Mouse (Mus musculus): ENCODE results near the gene Thop1. TPM values are rescaled to one million over a fixed set of nuclear protein-coding genes. Genes with fewer than 3 reads are reported as not detected.
"Not testable (repeated sequence)": the region's sequence is repeated elsewhere in the genome, so short reads cannot be mapped to it uniquely, and the experiment has no call there.

Thop1 gene
- polyA plus RNA-seq, 1 experiment from 2014 or later: 31.1 TPM

- Histone ChIP-seq H3K27ac (ENCODE audit: low read depth, low read length) (0 out of 2 replicates have a peak overlapping the region, but pooled peaks have one; percentile 22), H3K27me3 (ENCODE audit: control insufficient read depth, insufficient read depth, low read length) (peaks cover 34% of the 10 kb centered on the region), H3K9ac (ENCODE audit: low read depth, low read length) (no peak overlapping the region), H3K9me3 (replicated peaks; ENCODE audit: control insufficient read depth, low read length) (no peaks in the 10 kb centered on the region), H3K4me2 (no peak overlapping the region), H3K4me1 (ENCODE audit: control insufficient read depth, insufficient read depth, low read length) (peaks cover 10% of the 10 kb centered on the region; the same call in 1 of the 2 replicates), H3K36me3 (ENCODE audit: control insufficient read depth, insufficient read depth, low read length) (0 out of 2 replicates have a peak, but pooled peaks cover 2% of the 10 kb centered on the region), H3K4me3 (ENCODE audit: low read depth, low read length) (no peak overlapping the region)
- WGBS (ENCODE audit: insufficient replicate concordance): 57% methylated on average over 4 of the region's 4 CpGs
- no peak for ATAC-seq (replicated peaks; ENCODE audit: insufficient number of reproducible peaks, low FRiP score, low TSS enrichment)
Measured at GRCm38 (mm10) chr10:81027331-81027730, 42.5 kb upstream of the Thop1 start.

GRCm38 (mm10) chr10:81028219-81028618 is 41.6 kb upstream of the Thop1 start:
- Histone ChIP-seq H3K4me2 (no peak overlapping the region), H3K4me1 (ENCODE audit: control insufficient read depth, insufficient read depth, low read length) (peaks cover 10% of the 10 kb centered on the region; the same call in 1 of the 2 replicates), H3K9me3 (replicated peaks; ENCODE audit: control insufficient read depth, low read length) (no peaks in the 10 kb centered on the region), H3K27me3 (ENCODE audit: control insufficient read depth, insufficient read depth, low read length) (peaks cover 29% of the 10 kb centered on the region), H3K36me3 (ENCODE audit: control insufficient read depth, insufficient read depth, low read length) (0 out of 2 replicates have a peak, but pooled peaks cover 2% of the 10 kb centered on the region), H3K4me3 (ENCODE audit: low read depth, low read length) (no peak overlapping the region), H3K9ac (ENCODE audit: low read depth, low read length) (no peak overlapping the region), H3K27ac (ENCODE audit: low read depth, low read length) (no peak overlapping the region)
- no peak for ATAC-seq (replicated peaks; ENCODE audit: insufficient number of reproducible peaks, low FRiP score, low TSS enrichment)

GRCm38 (mm10) chr10:81029031-81029430 is 40.8 kb upstream of the Thop1 start:
- H3K4me1 ChIP-seq (ENCODE audit: control insufficient read depth, insufficient read depth, low read length): peaks cover 10% of the 10 kb centered on the region; the same call in 1 of the 2 replicates
- 73% methylated on average over 10 of the region's 10 CpGs for WGBS (ENCODE audit: insufficient replicate concordance)
- no peak overlapping the region for H3K4me2 ChIP-seq
- no peaks in the 10 kb centered on the region for H3K9me3 ChIP-seq (replicated peaks; ENCODE audit: control insufficient read depth, low read length)
- ATAC-seq (replicated peaks; ENCODE audit: insufficient number of reproducible peaks, low FRiP score, low TSS enrichment): no peak
- peaks cover 22% of the 10 kb centered on the region for H3K27me3 ChIP-seq (ENCODE audit: control insufficient read depth, insufficient read depth, low read length)
- H3K36me3 ChIP-seq (ENCODE audit: control insufficient read depth, insufficient read depth, low read length): 0 out of 2 replicates have a peak, but pooled peaks cover 2% of the 10 kb centered on the region
- no peak overlapping the region for H3K9ac ChIP-seq (ENCODE audit: low read depth, low read length)
- no peak overlapping the region for H3K27ac ChIP-seq (ENCODE audit: low read depth, low read length)
- no peak overlapping the region for H3K4me3 ChIP-seq (ENCODE audit: low read depth, low read length)

GRCm38 (mm10) chr10:81033586-81033985 is 36.2 kb upstream of the Thop1 start:
- Histone ChIP-seq H3K9me3 (replicated peaks; ENCODE audit: control insufficient read depth, low read length) (no peaks in the 10 kb centered on the region), H3K4me1 (ENCODE audit: control insufficient read depth, insufficient read depth, low read length) (no peaks in the 10 kb centered on the region; the same call in 1 of the 2 replicates), H3K9ac (ENCODE audit: low read depth, low read length) (no peak overlapping the region), H3K4me3 (ENCODE audit: low read depth, low read length) (no peak overlapping the region), H3K4me2 (no peak overlapping the region), H3K27me3 (ENCODE audit: control insufficient read depth, insufficient read depth, low read length) (no peaks in the 10 kb centered on the region), H3K27ac (ENCODE audit: low read depth, low read length) (no peak overlapping the region), H3K36me3 (ENCODE audit: control insufficient read depth, insufficient read depth, low read length) (0 out of 2 replicates have a peak, but pooled peaks cover 2% of the 10 kb centered on the region)
- ATAC-seq (replicated peaks; ENCODE audit: insufficient number of reproducible peaks, low FRiP score, low TSS enrichment): no peak
- 71% methylated on average over 10 of the region's 10 CpGs for WGBS (ENCODE audit: insufficient replicate concordance)

- Histone ChIP-seq H3K9ac (ENCODE audit: low read depth, low read length) (no peak overlapping the region), H3K4me2 (no peak overlapping the region), H3K4me1 (ENCODE audit: control insufficient read depth, insufficient read depth, low read length) (no peaks in the 10 kb centered on the region; the same call in 1 of the 2 replicates), H3K27ac (ENCODE audit: low read depth, low read length) (no peak overlapping the region), H3K4me3 (ENCODE audit: low read depth, low read length) (no peak overlapping the region), H3K9me3 (replicated peaks; ENCODE audit: control insufficient read depth, low read length) (no peaks in the 10 kb centered on the region), H3K36me3 (ENCODE audit: control insufficient read depth, insufficient read depth, low read length) (no peaks in the 10 kb centered on the region), H3K27me3 (ENCODE audit: control insufficient read depth, insufficient read depth, low read length) (no peaks in the 10 kb centered on the region)
- 73% methylated on average over 7 of the region's 7 CpGs for WGBS (ENCODE audit: insufficient replicate concordance)
- no peak for ATAC-seq (replicated peaks; ENCODE audit: insufficient number of reproducible peaks, low FRiP score, low TSS enrichment)
Measured at GRCm38 (mm10) chr10:81036251-81036650, 33.6 kb upstream of the Thop1 start.

- H3K9me3 ChIP-seq (replicated peaks; ENCODE audit: control insufficient read depth, low read length): no peaks in the 10 kb centered on the region
- peak within 1 kb of the TSS; percentile 57 for H3K4me2 ChIP-seq
- no peaks in the 10 kb centered on the region; the same call in 1 of the 2 replicates for H3K4me1 ChIP-seq (ENCODE audit: control insufficient read depth, insufficient read depth, low read length)
- H3K9ac ChIP-seq (ENCODE audit: low read depth, low read length): peak within 1 kb of the TSS; percentile 50
- H3K27me3 ChIP-seq (ENCODE audit: control insufficient read depth, insufficient read depth, low read length): no peaks in the 10 kb centered on the region
- peak; percentile 98 for ATAC-seq (replicated peaks; ENCODE audit: insufficient number of reproducible peaks, low FRiP score, low TSS enrichment)
- H3K36me3 ChIP-seq (ENCODE audit: control insufficient read depth, insufficient read depth, low read length): no peaks in the 10 kb centered on the region
- under 1% methylated on average over 35 of the region's 35 CpGs for WGBS (ENCODE audit: insufficient replicate concordance)
- H3K4me3 ChIP-seq (ENCODE audit: low read depth, low read length): peak within 1 kb of the TSS; percentile 53
- no peak within 1 kb of the TSS for H3K27ac ChIP-seq (ENCODE audit: low read depth, low read length)
Measured at GRCm38 (mm10) chr10:81036988-81037580, 32.8 kb upstream of the Thop1 start, which contains the start of gene Slc39a3. Slc39a3 (minus strand) TSS chr10:81037426.

GRCm38 (mm10) chr10:81041458-81042175 is 28.2 kb upstream of the Thop1 start:
- H3K4me3 ChIP-seq (ENCODE audit: low read depth, low read length): no peak overlapping the region
- no peak overlapping the region; the same call in 1 of the 2 replicates for H3K4me2 ChIP-seq
- 32% methylated on average over 13 of the region's 13 CpGs for WGBS (ENCODE audit: insufficient replicate concordance)
- H3K36me3 ChIP-seq (ENCODE audit: control insufficient read depth, insufficient read depth, low read length): peaks cover 20% of the 10 kb centered on the region
- no peaks in the 10 kb centered on the region; the same call in 1 of the 2 replicates for H3K4me1 ChIP-seq (ENCODE audit: control insufficient read depth, insufficient read depth, low read length)
- no peak overlapping the region; the same call in 1 of the 2 replicates for H3K27ac ChIP-seq (ENCODE audit: low read depth, low read length)
- H3K27me3 ChIP-seq (ENCODE audit: control insufficient read depth, insufficient read depth, low read length): no peaks in the 10 kb centered on the region
- ATAC-seq (replicated peaks; ENCODE audit: insufficient number of reproducible peaks, low FRiP score, low TSS enrichment): no peak
- no peak overlapping the region for H3K9ac ChIP-seq (ENCODE audit: low read depth, low read length)
- H3K9me3 ChIP-seq (replicated peaks; ENCODE audit: control insufficient read depth, low read length): no peaks in the 10 kb centered on the region

- H3K9me3 ChIP-seq (replicated peaks; ENCODE audit: control insufficient read depth, low read length); H3K4me3 ChIP-seq (ENCODE audit: low read depth, low read length); H3K27ac ChIP-seq (ENCODE audit: low read depth, low read length); H3K4me2 ChIP-seq; H3K4me1 ChIP-seq (ENCODE audit: control insufficient read depth, insufficient read depth, low read length); H3K27me3 ChIP-seq (ENCODE audit: control insufficient read depth, insufficient read depth, low read length); ATAC-seq (replicated peaks; ENCODE audit: insufficient number of reproducible peaks, low FRiP score, low TSS enrichment); H3K9ac ChIP-seq (ENCODE audit: low read depth, low read length): not testable (repeated sequence)
- H3K36me3 ChIP-seq (ENCODE audit: control insufficient read depth, insufficient read depth, low read length): peaks cover 50% of the 10 kb centered on the region
- 91% methylated on average over 13 of the region's 14 CpGs for WGBS (ENCODE audit: insufficient replicate concordance)
Measured at GRCm38 (mm10) chr10:81045246-81045645, 24.6 kb upstream of the Thop1 start.

All from heart, embryonic 11.5 days (tissue).